Mouse (Mus musculus) forebrain, postnatal 0 days (tissue): ENCODE results near the gene Tsacc. TPM values are rescaled to one million over a fixed set of nuclear protein-coding genes. Genes with fewer than 3 reads are reported as not detected.
"Not testable (repeated sequence)": the region's sequence is repeated elsewhere in the genome, so short reads cannot be mapped to it uniquely, and the experiment has no call there.

Experiments
- ATAC-seq: fragments of 200-750 bp; cut with Nextera tagmentation; 2 replicates; pipeline ENCODE4 v1.8.0; 2017; ENCODE audit warnings: mild to moderate bottlenecking, moderate library complexity
- DNase-seq: peaks from one replicate; pipeline ENCODE4 v3.0.0-alpha.2; 2015
- H3K27ac ChIP-seq: fragments of 300-500 bp; sonication (generic); 2 replicates; pipeline ENCODE4 v1.5.1; 2014; ENCODE audit warnings: low read depth, mild to moderate bottlenecking, antibody characterized with exemption, low read length, moderate library complexity, mixed read lengths
- H3K27me3 ChIP-seq: fragments of 300-500 bp; sonication (generic); 2 replicates; pipeline ENCODE4 v1.6.1; 2014; ENCODE audit warnings: mild to moderate bottlenecking, low read length, mixed read lengths; ENCODE audit not compliant: insufficient read depth
- H3K36me3 ChIP-seq: fragments of 300-500 bp; sonication (generic); 2 replicates; pipeline ENCODE4 v1.6.1; 2014; ENCODE audit warnings: mild to moderate bottlenecking, moderate library complexity; ENCODE audit not compliant: insufficient read depth
- H3K4me1 ChIP-seq: fragments of 300-500 bp; sonication (generic); 2 replicates; pipeline ENCODE4 v1.6.1; 2014; ENCODE audit warnings: antibody characterized with exemption; ENCODE audit not compliant: insufficient read depth
- H3K4me2 ChIP-seq: fragments of 300-500 bp; sonication (generic); 2 replicates; pipeline ENCODE4 v1.6.1; 2014; ENCODE audit warnings: low read depth, mild to moderate bottlenecking, moderate library complexity
- H3K4me3 ChIP-seq: fragments of 300-500 bp; sonication (generic); 2 replicates; pipeline ENCODE4 v1.5.1; 2014; ENCODE audit warnings: low read depth, low read length, mixed read lengths
- H3K9ac ChIP-seq: fragments of 300-500 bp; sonication (generic); 2 replicates; pipeline ENCODE4 v1.6.1; 2014; ENCODE audit warnings: mild to moderate bottlenecking
- H3K9me3 ChIP-seq: fragments of 300-500 bp; sonication (generic); 2 replicates; pipeline ENCODE4 v1.6.1; 2016; ENCODE audit warnings: low read length
- CTCF ChIP-seq: sonication (generic); IDR thresholded peaks from 2 replicates; pipeline ENCODE4 v1.5.1; 2016; ENCODE audit warnings: antibody characterized with exemption, control low read depth, low read depth
- WGBS: fragments of 180-500 bp; shearing (Covaris S2); extraction: QIAGEN DNeasy Blood & Tissue Kit; methylation state at CpG from one replicate; pipeline ENCODE4 v1.1.7; 2014; 5-methylcytosine and 5-hydroxymethylcytosine counted together
- polyA plus RNA-seq: library from polyadenylated mRNA; unstranded; fragments of >200 nt; fragmentation: Nextera tagmentation; extraction: Ambion mirVana; gene quantifications from 2 replicates; pipeline ENCODE4 v1.2.1, GENCODE M21; 2015
- total RNA-seq: library from RNA; depleted of rRNA; stranded (reverse); fragments of >200 nt; gene quantifications from 2 replicates; pipeline ENCODE4 v1.2.3, GENCODE M21; 2014

Gene Tsacc
- total and polyA plus RNA-seq, 2 experiments from 2014 or later, result 1.2 to 11.9 TPM

DNA sequence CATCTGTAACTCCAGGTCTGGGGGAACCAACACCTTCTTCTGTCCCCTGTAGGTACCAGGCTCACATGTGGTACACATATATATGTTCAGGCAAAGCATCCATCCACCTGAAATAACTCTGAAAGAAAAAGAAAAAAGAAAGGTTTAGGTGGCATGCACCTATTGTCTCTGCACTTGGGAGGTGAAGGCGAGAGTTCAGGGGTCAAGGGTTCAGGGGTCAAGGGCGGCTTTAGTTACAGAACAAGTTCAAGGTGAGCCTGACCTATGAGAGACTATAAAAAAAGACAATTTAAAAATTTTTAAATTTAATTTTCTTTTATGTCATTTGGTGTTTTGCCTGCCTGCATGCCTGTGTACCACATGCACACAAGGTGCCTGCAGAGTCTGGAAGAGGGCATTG, 16.8 kb downstream of the Tsacc start:
- H3K9me3 ChIP-seq, result no peaks in the 10 kb centered on the region
- ATAC-seq, result no peak
- H3K36me3 ChIP-seq, result no peaks in the 10 kb centered on the region
- DNase-seq, result no peak
- no peak overlapping the region for H3K9ac ChIP-seq
- 93% methylated on average over 2 of the region's 2 CpGs for WGBS
- no peak for TF ChIP-seq CTCF
- H3K27ac ChIP-seq, result no peak overlapping the region
- no peak overlapping the region for H3K4me3 ChIP-seq
- H3K4me1 ChIP-seq, result no peaks in the 10 kb centered on the region
- H3K4me2 ChIP-seq, result no peak overlapping the region
- H3K27me3 ChIP-seq, result no peaks in the 10 kb centered on the region

DNA sequence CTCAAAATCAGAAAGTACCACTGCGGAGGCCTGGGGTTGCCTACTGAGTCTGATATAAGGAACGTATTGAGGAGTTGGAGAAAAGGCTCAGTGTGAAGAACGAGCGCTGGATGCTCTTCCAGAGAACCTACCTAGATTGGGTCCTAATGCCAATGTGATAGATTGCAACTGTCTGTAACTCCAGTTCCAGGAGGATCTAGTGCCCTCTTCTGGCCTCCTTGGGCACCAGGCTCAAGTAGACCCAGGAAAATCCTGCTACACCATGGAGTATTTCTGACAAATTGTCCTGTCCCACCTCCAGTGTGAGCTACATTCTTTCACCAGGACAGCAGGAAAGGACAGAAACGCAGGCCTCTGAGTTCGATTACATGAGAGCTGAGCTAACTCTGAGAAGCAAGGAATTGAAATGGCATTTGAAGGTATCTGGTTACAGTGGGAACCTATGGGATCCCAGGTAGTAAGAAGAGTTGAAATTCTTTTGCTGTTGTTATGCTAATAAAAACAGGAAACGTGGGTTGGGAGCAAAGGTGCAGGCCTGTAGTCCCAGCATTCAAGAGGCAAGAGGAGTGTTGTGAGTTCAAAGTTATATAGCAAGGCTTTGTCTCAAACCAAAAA, 20.2 kb downstream of the Tsacc start:
- Histone ChIP-seq H3K4me3 (no peak overlapping the region), H3K27ac (no peak overlapping the region), H3K4me1 (no peaks in the 10 kb centered on the region), H3K9ac (no peak overlapping the region), H3K27me3 (no peaks in the 10 kb centered on the region), H3K9me3 (no peaks in the 10 kb centered on the region), H3K36me3 (no peaks in the 10 kb centered on the region), H3K4me2 (no peak overlapping the region)
- WGBS, result 48% methylated on average over 7 of the region's 7 CpGs
- DNase-seq (no peak), ATAC-seq (no peak)
- peak; percentile 60 for TF ChIP-seq CTCF

DNA sequence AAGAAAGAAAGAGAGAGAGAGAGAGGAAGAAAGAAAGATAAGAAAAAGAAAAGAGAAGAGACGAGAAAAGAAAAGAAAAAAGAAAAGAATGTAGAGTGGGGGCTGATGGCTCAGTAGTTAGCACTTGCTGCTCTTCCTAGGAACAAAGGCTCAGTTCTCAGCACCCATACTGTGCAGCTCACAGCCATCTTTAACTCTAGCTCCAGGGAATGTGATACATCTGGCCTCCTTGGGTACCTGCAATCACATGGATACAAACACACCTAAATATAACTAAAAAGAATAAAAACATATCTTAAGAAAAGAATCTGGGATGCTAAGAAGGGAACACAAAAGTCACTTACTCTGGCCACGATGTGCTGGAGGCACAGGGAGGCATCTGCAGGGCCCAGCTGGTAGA, 20.7 kb downstream of the Tsacc start:
- no peak for TF ChIP-seq CTCF
- Histone ChIP-seq H3K4me2 (no peak overlapping the region), H3K27ac (no peak overlapping the region), H3K9me3 (no peaks in the 10 kb centered on the region), H3K4me1 (no peaks in the 10 kb centered on the region), H3K4me3 (no peak overlapping the region), H3K9ac (no peak overlapping the region), H3K27me3 (no peaks in the 10 kb centered on the region), H3K36me3 (no peaks in the 10 kb centered on the region)
- DNase-seq (no peak), ATAC-seq (no peak)
- WGBS, result 81% methylated on average over 2 of the region's 2 CpGs

DNA sequence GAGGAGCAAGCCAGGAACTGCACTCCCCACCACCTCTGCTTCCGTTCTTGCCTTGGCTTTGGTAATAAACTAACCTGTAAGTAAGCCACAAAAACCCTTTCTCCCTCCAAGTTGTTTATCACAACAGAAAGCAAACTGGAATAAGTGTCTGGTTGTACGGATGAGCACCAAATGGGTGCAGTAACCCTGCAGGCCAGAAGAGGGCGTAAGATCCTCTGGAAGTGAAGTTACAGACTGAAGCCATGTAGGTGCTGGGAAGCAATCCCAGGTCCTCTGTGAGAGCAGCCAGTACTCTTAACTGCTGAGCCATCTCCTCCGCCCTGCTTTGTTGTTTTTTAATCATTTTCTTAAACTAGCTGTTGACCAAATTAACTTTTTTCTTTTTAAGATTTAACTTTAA, 22.8 kb downstream of the Tsacc start:
- WGBS, result 95% methylated on average over 4 of the region's 4 CpGs
- no peaks in the 10 kb centered on the region for H3K4me1 ChIP-seq
- H3K36me3 ChIP-seq, result no peaks in the 10 kb centered on the region
- DNase-seq (no peak), ATAC-seq (no peak)
- no peak overlapping the region for H3K4me2 ChIP-seq
- H3K4me3 ChIP-seq, result no peak overlapping the region
- no peaks in the 10 kb centered on the region for H3K9me3 ChIP-seq
- peak; percentile 22; the same call in 1 of the 2 replicates for TF ChIP-seq CTCF
- H3K27ac ChIP-seq, result no peak overlapping the region
- H3K27me3 ChIP-seq, result no peaks in the 10 kb centered on the region
- no peak overlapping the region for H3K9ac ChIP-seq

DNA sequence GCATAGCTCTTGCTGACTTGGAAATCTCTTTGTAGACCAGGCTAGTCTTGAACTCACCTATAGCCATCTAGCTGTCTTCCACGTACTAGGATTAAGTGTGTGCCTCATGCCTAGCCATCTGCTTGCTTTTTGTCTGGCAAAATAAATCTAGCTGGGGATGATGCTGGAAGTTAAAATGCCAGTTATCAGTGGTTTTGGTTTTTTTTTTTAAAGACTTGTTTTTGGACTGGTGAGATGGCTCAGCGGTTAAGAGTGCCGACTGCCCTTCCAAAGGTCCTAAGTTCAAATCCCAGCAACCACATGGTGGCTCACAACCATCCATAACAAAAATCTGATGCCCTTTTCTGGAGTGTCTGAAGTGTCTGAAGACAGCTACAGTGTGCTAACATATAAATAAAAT, 24.9 kb downstream of the Tsacc start:
- H3K4me1 ChIP-seq, result no peaks in the 10 kb centered on the region
- H3K4me2 ChIP-seq, result no peak overlapping the region
- no peaks in the 10 kb centered on the region for H3K9me3 ChIP-seq
- ATAC-seq (no peak), DNase-seq (no peak)
- H3K27me3 ChIP-seq, result no peaks in the 10 kb centered on the region
- H3K36me3 ChIP-seq, result no peaks in the 10 kb centered on the region
- no peak overlapping the region for H3K27ac ChIP-seq
- H3K9ac ChIP-seq, result no peak overlapping the region
- H3K4me3 ChIP-seq, result no peak overlapping the region
- TF ChIP-seq CTCF, result no peak
- WGBS, result 95% methylated on average over 3 of the region's 3 CpGs

DNA sequence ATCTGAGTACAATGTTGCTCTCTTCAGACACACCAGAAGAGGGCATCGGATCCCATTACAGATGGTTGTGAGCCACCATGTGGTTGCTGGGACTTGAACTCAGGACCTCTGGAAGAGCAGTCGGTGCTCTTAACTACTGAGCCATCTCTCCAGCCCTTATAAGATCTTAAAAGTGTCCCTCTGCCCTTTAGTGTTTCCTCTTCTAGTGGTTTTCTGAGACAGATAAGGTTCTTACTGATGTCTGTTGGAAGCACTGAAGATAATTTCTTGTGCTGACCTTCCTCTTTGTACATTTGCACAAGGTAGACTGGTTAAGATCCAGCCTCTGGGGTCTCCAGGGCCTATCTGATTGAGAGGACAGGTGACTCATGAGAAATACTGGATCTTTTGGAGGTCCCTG, 25.5 kb downstream of the Tsacc start:
- H3K36me3 ChIP-seq, H3K9me3 ChIP-seq, H3K4me2 ChIP-seq, H3K27me3 ChIP-seq, ATAC-seq, H3K4me3 ChIP-seq, H3K9ac ChIP-seq, H3K27ac ChIP-seq, H3K4me1 ChIP-seq, DNase-seq: not testable (repeated sequence)
- 98% methylated on average over 2 of the region's 2 CpGs for WGBS

DNA sequence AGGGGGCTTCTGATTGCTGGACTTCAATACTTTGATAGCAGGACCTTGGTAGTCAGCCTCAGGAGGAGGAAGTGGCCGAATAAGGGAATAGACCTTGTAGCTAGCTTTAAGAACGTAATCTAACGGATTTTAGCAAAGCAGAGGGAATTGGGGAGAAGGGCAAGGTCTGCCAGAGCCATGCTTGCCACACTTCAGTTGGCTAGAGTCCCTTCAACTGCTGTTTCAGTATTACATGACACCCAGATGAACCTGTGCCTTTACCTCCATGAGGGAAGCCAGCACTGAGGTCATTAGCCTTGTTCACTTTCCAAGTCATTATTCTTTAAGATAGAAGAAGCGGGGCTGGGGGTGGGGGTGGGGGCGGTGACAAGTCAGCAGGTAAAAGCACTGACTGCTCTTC, 27.8 kb downstream of the Tsacc start:
- no peak overlapping the region for H3K9ac ChIP-seq
- TF ChIP-seq CTCF, result no peak
- H3K4me3 ChIP-seq, result no peak overlapping the region
- no peaks in the 10 kb centered on the region for H3K4me1 ChIP-seq
- no peak overlapping the region for H3K4me2 ChIP-seq
- ATAC-seq (no peak), DNase-seq (no peak)
- 94% methylated on average over 5 of the region's 5 CpGs for WGBS
- H3K36me3 ChIP-seq, result no peaks in the 10 kb centered on the region
- no peaks in the 10 kb centered on the region for H3K9me3 ChIP-seq
- no peaks in the 10 kb centered on the region for H3K27me3 ChIP-seq
- H3K27ac ChIP-seq, result no peak overlapping the region

DNA sequence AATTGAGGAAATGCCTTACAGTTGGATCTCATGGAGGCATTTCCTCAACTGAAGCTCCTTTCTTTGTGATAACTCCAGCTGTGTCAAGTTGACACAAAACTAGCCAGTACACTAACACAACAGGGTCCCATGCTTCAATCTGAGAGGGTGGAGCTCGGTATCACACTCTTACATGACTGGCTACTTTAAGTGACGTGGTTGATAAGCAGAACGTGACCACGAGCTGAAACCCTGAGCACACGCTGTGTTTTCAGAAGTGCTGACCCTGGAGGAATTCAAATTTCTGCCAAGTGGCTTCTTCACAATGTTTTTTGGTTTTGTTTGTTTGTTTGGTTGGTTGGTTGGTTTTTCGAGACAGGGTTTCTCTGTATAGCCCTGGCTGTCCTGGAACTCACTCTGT, 28.8 kb downstream of the Tsacc start:
- H3K36me3 ChIP-seq, H3K4me3 ChIP-seq, ATAC-seq, H3K4me2 ChIP-seq, H3K27ac ChIP-seq, DNase-seq, H3K4me1 ChIP-seq, H3K9me3 ChIP-seq, H3K27me3 ChIP-seq, H3K9ac ChIP-seq: not testable (repeated sequence)
- 83% methylated on average over 6 of the region's 6 CpGs for WGBS
